Mouse (Mus musculus) kidney, postnatal 0 days (tissue): ENCODE results near the gene Usp25. TPM values are rescaled to one million over a fixed set of nuclear protein-coding genes. Genes with fewer than 3 reads are reported as not detected.

ENCODE experiments used
- ATAC-seq: fragments of 200-750 bp; cut with Nextera tagmentation; replicated peaks from 2 replicates; pipeline ENCODE4 v1.8.0; 2017; ENCODE audit warnings: low read depth, moderate number of reproducible peaks, moderate TSS enrichment, moderate library complexity; ENCODE audit not compliant: low FRiP score
- DNase-seq: peaks from one replicate; pipeline ENCODE4 v3.0.0-alpha.2; 2016; ENCODE audit warnings: low spot score
- H3K27ac ChIP-seq: fragments of 300-500 bp; sonication (generic); 2 replicates; pipeline ENCODE4 v1.5.1; 2014; ENCODE audit warnings: mild to moderate bottlenecking
- H3K27me3 ChIP-seq: fragments of 300-500 bp; sonication (generic); 2 replicates; pipeline ENCODE4 v1.6.1; 2014; ENCODE audit warnings: low read length, mixed read lengths; ENCODE audit not compliant: insufficient read depth
- H3K36me3 ChIP-seq: fragments of 300-500 bp; sonication (generic); 2 replicates; pipeline ENCODE4 v1.6.1; 2014; ENCODE audit warnings: low read length, mixed read lengths; ENCODE audit not compliant: insufficient read depth
- H3K4me1 ChIP-seq: fragments of 300-500 bp; sonication (generic); replicated peaks from 2 replicates; pipeline ENCODE4 v1.6.1; 2014; ENCODE audit warnings: antibody characterized with exemption, low read length, mixed read lengths; ENCODE audit not compliant: insufficient read depth
- H3K4me2 ChIP-seq: fragments of 300-500 bp; sonication (generic); 2 replicates; pipeline ENCODE4 v1.6.1; 2014; ENCODE audit warnings: mild to moderate bottlenecking, low read length, moderate library complexity, mixed read lengths
- H3K4me3 ChIP-seq: fragments of 300-500 bp; sonication (generic); replicated peaks from 2 replicates; pipeline ENCODE4 v1.5.1; 2014; ENCODE audit warnings: low read depth, low read length
- H3K9ac ChIP-seq: fragments of 300-500 bp; sonication (generic); 2 replicates; pipeline ENCODE4 v1.6.1; 2014; ENCODE audit warnings: low read depth, low read length
- H3K9me3 ChIP-seq: fragments of 300-500 bp; sonication (generic); replicated peaks from 2 replicates; pipeline ENCODE4 v1.6.1; 2016; ENCODE audit warnings: low read length, inconsistent platforms, mixed read lengths
- CTCF ChIP-seq: IDR thresholded peaks from 2 replicates; pipeline ENCODE4 v1.5.1; 2016; ENCODE audit warnings: antibody characterized with exemption, low read depth, mild to moderate bottlenecking, moderate library complexity
- WGBS: fragments of 180-500 bp; shearing (Covaris S2); extraction: QIAGEN DNeasy Blood & Tissue Kit; methylation state at CpG from one replicate; pipeline ENCODE4 v1.1.7; 2014; 5-methylcytosine and 5-hydroxymethylcytosine counted together
- polyA plus RNA-seq: library from polyadenylated mRNA; unstranded; fragments of >200 nt; fragmentation: Nextera tagmentation; extraction: Ambion mirVana; gene quantifications from 2 replicates; pipeline ENCODE4 v1.2.1, GENCODE M21; 2015

The Usp25 gene
- polyA plus RNA-seq, result 20.4 and 21.7 TPM in 2 replicates

DNA sequence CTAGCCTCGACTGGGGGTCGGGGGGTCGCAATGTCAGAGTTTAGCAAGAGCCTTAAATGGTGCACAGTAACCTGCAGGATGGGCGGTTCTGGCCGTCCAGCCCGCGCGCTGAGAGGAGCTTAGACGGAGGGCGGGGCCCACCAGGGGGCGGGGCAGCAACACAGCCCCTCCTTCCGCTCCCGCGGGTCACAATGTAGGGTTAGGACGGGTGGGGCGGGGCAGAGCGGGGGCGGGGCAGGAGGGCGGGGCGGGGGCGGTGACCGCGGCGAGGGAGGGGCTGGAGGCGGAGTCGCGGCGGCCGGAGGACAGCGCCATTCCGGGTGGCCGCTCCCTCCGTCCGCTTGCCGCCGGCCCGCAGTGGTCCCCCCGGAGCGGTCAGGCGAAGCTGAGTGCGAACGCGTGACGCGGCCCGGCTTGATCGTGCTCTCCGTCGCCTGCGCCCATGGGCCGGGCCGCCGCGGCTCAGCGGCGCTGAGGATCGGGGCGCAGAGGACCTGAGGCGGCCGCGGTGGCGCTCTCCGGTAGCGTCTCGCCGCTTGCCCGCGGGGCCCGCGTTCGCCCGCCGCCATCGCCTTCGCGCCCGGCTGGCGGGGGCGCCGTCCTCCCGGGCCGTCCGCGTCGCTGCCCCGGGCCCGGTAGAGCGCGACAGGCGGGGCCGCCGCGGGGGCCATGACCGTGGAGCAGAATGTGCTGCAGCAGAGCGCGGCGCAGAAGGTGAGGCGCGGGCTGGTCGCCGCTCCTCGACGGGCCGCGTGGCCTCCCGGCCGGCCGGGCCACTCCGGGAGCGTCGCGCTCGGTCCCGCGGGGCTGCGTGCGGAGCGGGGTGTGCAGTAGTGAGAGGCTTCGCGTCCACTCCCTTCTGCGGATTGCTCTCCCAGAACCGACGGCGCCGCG lies at the start of gene Usp25:
Gene Usp25, plus strand, starts transcription at position 280 of the 894 bp plus-strand sequence.
- Histone ChIP-seq H3K27ac (peak within 1 kb of the TSS; percentile 97), H3K27me3 (no peaks in the 10 kb centered on the region), H3K9me3 (no peaks in the 10 kb centered on the region), H3K4me3 (peak within 1 kb of the TSS; percentile 84), H3K36me3 (no peaks in the 10 kb centered on the region), H3K4me2 (peak within 1 kb of the TSS; percentile 83), H3K4me1 (peaks cover 11% of the 10 kb centered on the region), H3K9ac (peak within 1 kb of the TSS; percentile 91)
- WGBS, result under 1% methylated on average over 78 of the region's 126 CpGs
- TF ChIP-seq CTCF, result peak; percentile 28; the same call in 1 of the 2 replicates
- DNase-seq (peak; percentile 89), ATAC-seq (peak; percentile 96)

DNA sequence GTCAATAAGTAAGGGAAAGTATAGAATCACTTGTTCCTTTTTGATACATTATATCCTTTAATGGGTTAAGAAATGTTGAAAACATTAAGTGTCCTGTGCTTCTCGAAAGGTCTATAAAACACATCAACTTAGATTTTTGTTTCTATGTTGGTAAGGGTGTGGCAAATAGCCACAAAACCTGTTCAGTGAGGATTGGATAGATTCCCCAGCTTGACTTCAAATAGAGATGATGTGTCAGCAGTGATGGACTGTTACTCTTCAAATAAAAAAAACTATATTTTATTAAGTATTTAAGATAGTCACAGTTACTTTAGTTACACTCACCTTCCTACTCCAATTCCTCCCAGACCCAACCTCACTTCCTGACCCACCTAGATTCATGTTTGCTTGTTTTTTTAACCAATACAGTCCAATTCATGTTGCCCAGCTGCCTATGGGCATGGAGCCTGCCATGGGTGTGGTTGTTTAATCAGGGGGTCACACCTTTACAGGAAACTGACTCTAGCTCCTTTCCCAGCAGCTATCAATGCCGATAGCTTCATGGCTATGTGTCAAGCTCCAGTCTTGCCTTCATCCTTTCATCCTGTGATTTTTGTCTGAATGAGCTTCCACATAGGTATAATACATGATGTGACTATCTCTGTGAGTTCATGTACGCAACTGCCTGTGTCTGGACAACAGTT lies 45.8 kb upstream of the Usp25 start:
- Histone ChIP-seq H3K9me3 (no peaks in the 10 kb centered on the region), H3K36me3 (no peaks in the 10 kb centered on the region), H3K4me3 (no peak overlapping the region), H3K9ac (no peak overlapping the region), H3K27me3 (no peaks in the 10 kb centered on the region), H3K4me2 (no peak overlapping the region), H3K4me1 (no peaks in the 10 kb centered on the region), H3K27ac (no peak overlapping the region)
- DNase-seq (no peak), ATAC-seq (no peak)
- TF ChIP-seq CTCF, result no peak
- 87% methylated on average over 3 of the region's 3 CpGs for WGBS

DNA sequence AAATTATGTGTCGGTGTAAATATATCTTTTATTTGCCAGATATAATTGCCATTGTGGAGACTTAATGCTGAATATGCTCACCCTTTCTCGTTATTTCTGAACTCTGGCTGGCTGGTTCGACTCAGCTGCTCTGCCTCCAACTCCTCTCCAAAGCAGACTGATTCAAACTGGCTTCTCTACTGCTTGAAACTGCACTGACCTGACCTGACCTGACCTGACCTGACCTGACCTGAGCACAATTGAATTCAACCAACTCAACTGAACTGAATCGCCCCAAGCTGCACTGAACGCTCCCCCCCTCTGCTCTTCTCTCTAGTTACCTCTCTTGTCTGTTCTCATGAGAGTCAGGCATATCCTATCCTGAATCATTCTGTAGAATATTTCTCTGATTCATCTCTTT lies 42.3 kb upstream of the Usp25 start:
- ATAC-seq (no peak), DNase-seq (no peak)
- Histone ChIP-seq H3K9ac (no peak overlapping the region), H3K4me2 (no peak overlapping the region), H3K27ac (no peak overlapping the region), H3K4me3 (no peak overlapping the region), H3K36me3 (no peaks in the 10 kb centered on the region), H3K9me3 (no peaks in the 10 kb centered on the region), H3K4me1 (no peaks in the 10 kb centered on the region), H3K27me3 (no peaks in the 10 kb centered on the region)
- no peak for TF ChIP-seq CTCF
- WGBS, result 63% methylated on average over 5 of the region's 5 CpGs

DNA sequence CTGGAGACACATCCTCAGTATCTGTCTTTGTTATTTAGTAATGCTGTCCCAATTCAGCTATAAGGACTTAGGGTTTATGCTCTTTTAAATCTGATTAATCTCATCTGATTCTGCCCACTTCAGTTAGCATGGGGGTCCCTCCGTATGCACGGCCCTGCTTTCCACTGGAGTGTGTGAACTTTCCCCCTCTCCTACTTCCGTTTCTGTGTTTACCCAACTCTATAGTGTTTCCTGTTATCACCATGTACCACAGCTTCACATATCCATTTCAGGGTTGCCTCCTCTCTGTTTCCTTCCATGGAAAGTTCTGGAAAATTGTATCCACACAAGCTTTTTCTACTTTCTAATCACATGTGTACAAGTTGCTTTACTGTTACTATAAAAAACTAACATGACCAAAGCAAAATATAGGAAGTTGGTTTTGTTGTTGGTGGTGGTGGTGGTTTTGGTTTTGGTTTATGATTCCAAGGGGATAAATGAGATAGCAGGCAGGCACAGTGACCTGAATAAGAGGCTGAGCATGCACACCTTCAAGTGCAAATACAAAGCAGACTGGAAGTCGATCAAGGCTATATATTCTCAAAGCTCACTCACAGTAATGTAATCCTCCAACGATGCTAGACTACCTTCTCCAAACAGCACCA lies 36.6 kb upstream of the Usp25 start:
- WGBS, result 68% methylated on average over 5 of the region's 5 CpGs
- ATAC-seq (no peak), DNase-seq (no peak)
- Histone ChIP-seq H3K4me2 (no peak overlapping the region), H3K9me3 (no peaks in the 10 kb centered on the region), H3K4me1 (no peaks in the 10 kb centered on the region), H3K4me3 (no peak overlapping the region), H3K27ac (no peak overlapping the region), H3K36me3 (no peaks in the 10 kb centered on the region), H3K9ac (no peak overlapping the region), H3K27me3 (no peaks in the 10 kb centered on the region)
- no peak for TF ChIP-seq CTCF

DNA sequence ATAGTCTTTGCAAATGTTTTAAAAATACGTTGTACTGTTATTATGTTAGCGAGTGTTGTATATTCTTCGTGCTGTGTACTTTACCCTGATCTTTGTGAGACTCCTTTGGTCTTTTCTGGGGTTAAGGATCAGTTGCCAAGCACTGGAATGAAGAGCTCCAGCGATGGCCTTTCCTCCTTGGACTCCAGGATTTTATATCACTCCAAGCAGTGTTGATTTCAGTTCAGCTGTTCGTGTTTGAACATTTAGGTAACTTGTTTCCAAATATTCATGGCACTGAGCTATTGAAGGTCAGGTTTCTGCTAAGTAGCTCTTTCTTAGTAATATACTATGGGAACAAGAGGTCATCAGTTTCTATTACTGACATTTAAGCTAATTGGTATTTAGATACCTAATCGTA lies 29.8 kb upstream of the Usp25 start:
- Histone ChIP-seq H3K27ac (no peak overlapping the region), H3K4me3 (no peak overlapping the region), H3K9me3 (no peaks in the 10 kb centered on the region), H3K9ac (no peak overlapping the region), H3K36me3 (no peaks in the 10 kb centered on the region), H3K4me1 (no peaks in the 10 kb centered on the region), H3K27me3 (no peaks in the 10 kb centered on the region), H3K4me2 (no peak overlapping the region)
- WGBS, result 76% methylated on average over 6 of the region's 6 CpGs
- no peak for ATAC-seq
- TF ChIP-seq CTCF, result no peak
- no peak for DNase-seq

DNA sequence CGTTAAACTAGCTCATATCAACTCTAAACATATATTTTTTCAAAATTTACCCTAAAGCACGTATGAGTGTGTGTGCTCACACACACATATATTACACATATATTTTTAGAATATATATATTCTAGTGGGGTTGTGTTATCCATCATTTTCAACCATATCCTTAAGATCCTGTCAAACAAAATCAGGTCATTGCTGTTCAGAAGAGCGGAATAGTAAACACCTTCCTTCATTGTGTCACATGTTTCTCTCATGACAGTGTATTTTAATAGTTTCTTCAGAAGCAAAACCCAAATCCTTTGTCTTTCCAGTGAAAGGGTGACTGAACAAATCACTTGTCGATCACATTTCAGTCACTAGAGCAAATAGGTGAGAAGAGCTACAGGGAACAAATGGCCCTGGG lies 25.8 kb upstream of the Usp25 start:
- no peaks in the 10 kb centered on the region for H3K9me3 ChIP-seq
- H3K27ac ChIP-seq, result no peak overlapping the region
- ATAC-seq, result no peak
- 81% methylated on average over 4 of the region's 4 CpGs for whole genome bisulfite sequencing
- H3K4me2 ChIP-seq, result no peak overlapping the region
- no peak for DNase-seq
- H3K9ac ChIP-seq, result no peak overlapping the region
- H3K4me3 ChIP-seq, result no peak overlapping the region
- no peaks in the 10 kb centered on the region for H3K27me3 ChIP-seq
- no peaks in the 10 kb centered on the region for H3K4me1 ChIP-seq
- TF ChIP-seq CTCF, result no peak
- no peaks in the 10 kb centered on the region for H3K36me3 ChIP-seq
